Mouse (Mus musculus): ENCODE data around the gene Naa35. TPM values are rescaled to one million over a fixed set of nuclear protein-coding genes. Genes with fewer than 3 reads are reported as not detected.

Naa35 gene
- polyA plus RNA-seq, 1 experiment: 46.6 TPM

DNA sequence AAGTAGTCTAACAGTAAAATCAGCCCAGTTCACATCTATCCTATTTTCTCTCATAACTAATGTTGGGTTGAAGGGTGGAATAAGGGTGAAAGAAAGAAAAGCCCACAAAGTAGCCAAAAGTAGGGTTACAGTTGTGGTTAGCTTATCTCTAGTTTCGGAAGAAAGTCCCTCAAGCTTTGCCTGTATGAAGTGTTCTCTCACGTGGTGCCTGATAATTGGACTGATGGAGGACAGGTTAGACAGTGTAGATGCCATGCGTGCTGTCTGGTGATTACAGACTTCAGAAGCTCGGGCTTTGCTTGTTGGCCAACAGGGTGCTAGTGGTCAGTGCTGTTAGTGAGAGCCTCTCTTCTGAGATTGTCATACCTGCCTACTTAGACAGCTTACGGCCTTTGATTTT, 18.0 kb downstream of the Naa35 start:
- H3K4me3 ChIP-seq (ENCODE audit: insufficient read depth, low read length): no peak overlapping the region
- no peaks in the 10 kb centered on the region for H3K4me1 ChIP-seq (ENCODE audit: control insufficient read depth, insufficient read depth, low read length)
- H3K27ac ChIP-seq (ENCODE audit: insufficient read depth, low read depth, low read length): no peak overlapping the region
- TF ChIP-seq CTCF (IDR thresholded peaks at IDR 0.05; ENCODE audit: low read depth, low read length) (no peak), POLR2A (IDR thresholded peaks at IDR 0.05; ENCODE audit: borderline replicate concordance, low read depth, low read length) (no peak)

- TF ChIP-seq POLR2A (IDR thresholded peaks at IDR 0.05; ENCODE audit: borderline replicate concordance, low read depth, low read length): no peak
- TF ChIP-seq CTCF (IDR thresholded peaks at IDR 0.05; ENCODE audit: low read depth, low read length): no peak
- no peak overlapping the region for H3K4me3 ChIP-seq (ENCODE audit: insufficient read depth, low read length)
- no peak overlapping the region for H3K27ac ChIP-seq (ENCODE audit: insufficient read depth, low read depth, low read length)
- no peaks in the 10 kb centered on the region for H3K4me1 ChIP-seq (ENCODE audit: control insufficient read depth, insufficient read depth, low read length)
These were observed 19.5 kb downstream of the Naa35 start for GRCm38 (mm10) chr13:59604511-59604910.

DNA sequence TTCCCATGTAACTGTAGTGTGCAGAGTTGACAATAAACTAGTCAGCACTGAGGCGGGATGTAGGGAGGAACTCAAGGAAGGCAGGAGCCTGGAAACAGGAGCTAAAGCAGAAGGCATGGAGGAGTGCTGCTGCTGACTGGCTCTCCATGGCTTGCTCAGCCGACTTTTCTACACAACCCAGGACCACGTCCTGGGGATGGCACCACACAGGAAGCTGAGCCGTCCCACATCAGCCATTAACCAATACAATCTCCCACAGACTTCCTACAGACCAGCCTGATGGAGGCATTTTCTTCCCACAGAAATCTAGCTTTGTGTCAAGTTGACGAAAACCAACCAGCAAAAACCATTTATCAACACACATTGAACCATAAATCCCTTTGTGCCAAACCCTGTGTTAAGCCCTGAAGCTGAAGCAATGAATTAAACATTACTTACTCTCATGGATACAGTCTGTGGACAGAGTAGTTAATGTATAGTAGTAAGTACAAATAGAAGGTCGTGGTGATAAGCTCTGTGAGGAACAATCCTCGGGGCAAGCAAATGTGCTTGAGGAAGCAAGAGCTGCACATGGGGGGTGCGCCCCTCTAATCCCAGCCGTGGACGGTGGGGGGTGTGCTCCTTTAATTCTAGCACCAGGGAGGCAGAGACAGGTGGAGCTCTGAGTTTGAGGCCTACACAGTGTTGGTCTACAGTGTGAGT, 20.3 kb downstream of the Naa35 start:
- H3K27ac ChIP-seq (ENCODE audit: insufficient read depth, low read depth, low read length): no peak overlapping the region

GRCm38 (mm10) chr13:59609885-59610284, 24.8 kb downstream of the Naa35 start:
- TF ChIP-seq POLR2A (IDR thresholded peaks at IDR 0.05; ENCODE audit: borderline replicate concordance, low read depth, low read length) (no peak), CTCF (IDR thresholded peaks at IDR 0.05; ENCODE audit: low read depth, low read length) (no peak)
- H3K4me3 ChIP-seq (ENCODE audit: insufficient read depth, low read length): no peak overlapping the region
- no peaks in the 10 kb centered on the region for H3K4me1 ChIP-seq (ENCODE audit: control insufficient read depth, insufficient read depth, low read length)
- no peak overlapping the region for H3K27ac ChIP-seq (ENCODE audit: insufficient read depth, low read depth, low read length)

More for the DNA sequence above, 20.3 kb downstream of the Naa35 start:
- no peaks in the 10 kb centered on the region for H3K4me1 ChIP-seq (ENCODE audit: control insufficient read depth, insufficient read depth, low read length)
- no peak overlapping the region for H3K4me3 ChIP-seq (ENCODE audit: insufficient read depth, low read length)
- TF ChIP-seq CTCF (IDR thresholded peaks at IDR 0.05; ENCODE audit: low read depth, low read length): no peak
- TF ChIP-seq POLR2A (IDR thresholded peaks at IDR 0.05; ENCODE audit: borderline replicate concordance, low read depth, low read length): no peak

GRCm38 (mm10) chr13:59610437-59610836, 25.4 kb downstream of the Naa35 start:
- no peak for TF ChIP-seq CTCF (IDR thresholded peaks at IDR 0.05; ENCODE audit: low read depth, low read length)
- Histone ChIP-seq H3K27ac (ENCODE audit: insufficient read depth, low read depth, low read length) (no peak overlapping the region), H3K4me3 (ENCODE audit: insufficient read depth, low read length) (no peak overlapping the region), H3K4me1 (ENCODE audit: control insufficient read depth, insufficient read depth, low read length) (no peaks in the 10 kb centered on the region)

- H3K4me1 ChIP-seq (ENCODE audit: control insufficient read depth, insufficient read depth, low read length): no peaks in the 10 kb centered on the region
- no peak overlapping the region for H3K4me3 ChIP-seq (ENCODE audit: insufficient read depth, low read length)
- no peak for TF ChIP-seq CTCF (IDR thresholded peaks at IDR 0.05; ENCODE audit: low read depth, low read length)
- TF ChIP-seq POLR2A (IDR thresholded peaks at IDR 0.05; ENCODE audit: borderline replicate concordance, low read depth, low read length): no peak
- no peak overlapping the region for H3K27ac ChIP-seq (ENCODE audit: insufficient read depth, low read depth, low read length)
These were observed 28.8 kb downstream of the Naa35 start for GRCm38 (mm10) chr13:59613868-59614267.

DNA sequence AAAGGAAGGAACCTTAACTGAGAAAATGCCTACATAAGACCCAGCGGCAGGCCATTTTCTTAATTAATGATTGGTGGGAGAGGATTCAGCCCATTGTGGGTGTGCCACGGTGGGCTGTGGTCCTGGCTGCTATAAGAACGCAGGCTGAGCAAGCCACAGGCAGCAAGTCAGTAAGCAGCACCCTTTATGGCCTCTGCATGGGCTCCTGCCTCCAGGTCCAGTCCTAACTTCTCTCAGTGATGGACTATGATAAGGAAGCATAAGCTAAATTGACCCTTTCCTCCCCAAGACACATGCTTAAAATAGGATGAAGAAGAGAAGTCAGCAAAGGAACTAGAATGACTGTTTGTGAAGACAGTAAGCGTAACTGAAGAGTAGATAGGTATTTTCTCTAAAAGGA, 30.1 kb downstream of the Naa35 start:
- H3K4me1 ChIP-seq (ENCODE audit: control insufficient read depth, insufficient read depth, low read length): no peaks in the 10 kb centered on the region
- H3K4me3 ChIP-seq (ENCODE audit: insufficient read depth, low read length): no peak overlapping the region
- TF ChIP-seq CTCF (IDR thresholded peaks at IDR 0.05; ENCODE audit: low read depth, low read length) (no peak), POLR2A (IDR thresholded peaks at IDR 0.05; ENCODE audit: borderline replicate concordance, low read depth, low read length) (no peak)
- H3K27ac ChIP-seq (ENCODE audit: insufficient read depth, low read depth, low read length): no peak overlapping the region

DNA sequence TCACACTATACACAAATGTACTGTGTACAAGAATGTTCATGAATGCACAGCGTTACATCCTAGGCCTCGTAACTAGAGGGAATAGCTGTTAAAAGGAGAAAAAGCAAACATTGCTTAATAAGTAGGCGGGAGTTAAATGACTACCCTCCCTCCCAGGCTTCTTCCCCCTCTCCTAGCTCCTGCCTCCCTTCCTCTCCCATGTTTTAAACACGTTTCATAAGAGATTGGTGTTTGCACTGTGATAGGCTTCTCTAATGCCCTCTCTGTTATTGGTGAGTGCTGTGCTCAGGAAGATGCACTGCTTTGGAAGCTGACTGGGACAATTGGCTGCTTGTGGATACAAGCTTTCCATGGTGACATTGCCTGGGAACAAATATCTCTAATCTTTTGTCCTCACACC, 30.5 kb downstream of the Naa35 start:
- no peak for TF ChIP-seq POLR2A (IDR thresholded peaks at IDR 0.05; ENCODE audit: borderline replicate concordance, low read depth, low read length)
- no peak for TF ChIP-seq CTCF (IDR thresholded peaks at IDR 0.05; ENCODE audit: low read depth, low read length)
- Histone ChIP-seq H3K4me3 (ENCODE audit: insufficient read depth, low read length) (no peak overlapping the region), H3K4me1 (ENCODE audit: control insufficient read depth, insufficient read depth, low read length) (no peaks in the 10 kb centered on the region), H3K27ac (ENCODE audit: insufficient read depth, low read depth, low read length) (no peak overlapping the region)

- TF ChIP-seq POLR2A (IDR thresholded peaks at IDR 0.05; ENCODE audit: borderline replicate concordance, low read depth, low read length): no peak
- no peak for TF ChIP-seq CTCF (IDR thresholded peaks at IDR 0.05; ENCODE audit: low read depth, low read length)
These were observed 33.4 kb downstream of the Naa35 start for GRCm38 (mm10) chr13:59618463-59618862.

DNA sequence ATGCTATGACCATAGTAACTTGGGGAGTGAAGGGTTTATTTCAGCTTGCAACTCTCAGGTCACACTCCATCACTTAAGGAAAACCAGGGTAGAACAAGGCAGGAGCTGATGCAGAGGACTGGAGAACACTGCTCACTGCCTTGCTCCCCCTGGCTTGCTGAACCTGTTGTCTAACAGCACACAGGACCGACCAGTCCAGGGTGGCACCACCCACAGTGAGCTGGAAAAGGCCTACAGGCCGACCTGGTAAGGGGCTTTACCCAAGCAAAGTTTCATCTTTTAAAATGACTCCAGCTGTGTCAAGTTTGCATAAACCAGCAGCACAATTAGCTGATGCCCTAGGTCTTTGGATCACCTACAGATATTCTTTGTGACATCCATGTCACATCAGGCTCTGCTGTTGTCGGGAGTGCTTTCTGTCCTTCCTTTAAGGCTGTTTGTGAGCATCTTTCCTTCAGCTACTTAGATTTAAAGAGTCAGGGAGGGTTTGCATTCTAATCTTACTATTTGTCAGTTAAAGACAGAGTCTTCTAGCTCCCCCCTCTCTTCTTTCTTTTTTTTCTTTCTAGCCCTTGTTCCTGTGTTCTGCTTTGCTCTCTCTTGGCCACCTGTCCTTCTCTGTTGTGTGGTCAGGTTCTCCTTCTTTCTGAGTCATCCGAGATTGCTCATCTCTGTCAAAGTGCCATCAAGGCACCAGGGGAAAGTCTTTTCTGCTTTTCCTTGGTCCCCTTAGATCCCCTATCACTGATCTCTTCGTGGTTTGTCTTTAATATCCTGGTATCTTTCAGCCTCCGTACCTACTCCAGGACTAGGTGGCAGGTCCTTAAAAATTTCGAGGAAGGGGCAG, 36.8 kb downstream of the Naa35 start:
- TF ChIP-seq CTCF (IDR thresholded peaks at IDR 0.05; ENCODE audit: low read depth, low read length): no peak
- Histone ChIP-seq H3K4me1 (ENCODE audit: control insufficient read depth, insufficient read depth, low read length) (no peaks in the 10 kb centered on the region), H3K27ac (ENCODE audit: insufficient read depth, low read depth, low read length) (no peak overlapping the region), H3K4me3 (ENCODE audit: insufficient read depth, low read length) (no peak overlapping the region)

More at GRCm38 (mm10) chr13:59618463-59618862, 33.4 kb downstream of the Naa35 start:
- H3K27ac ChIP-seq (ENCODE audit: insufficient read depth, low read depth, low read length): no peak overlapping the region
- no peaks in the 10 kb centered on the region for H3K4me1 ChIP-seq (ENCODE audit: control insufficient read depth, insufficient read depth, low read length)
- no peak overlapping the region for H3K4me3 ChIP-seq (ENCODE audit: insufficient read depth, low read length)

Data from bone marrow macrophage, adult 2 months (primary cell).